Mouse (Mus musculus) left cerebral cortex, postnatal 4 days (tissue): ENCODE measurements around the gene Ppcdc. TPM values are rescaled to one million over a fixed set of nuclear protein-coding genes. Genes with fewer than 3 reads are reported as not detected.

Source experiments
- DNase-seq: peaks from one replicate; pipeline ENCODE4 v3.0.0-alpha.2; 2022
- intact Hi-C: fragments of 180-260 bp; cut with DNase I; formaldehyde crosslinking; loops from one replicate; pipeline ENCODE4 v1.15.1; 2025
- total RNA-seq, 2 experiments: library from RNA; stranded (reverse); gene quantifications; 2 replicates each; pipeline ENCODE4 v1.2.3; 2021

The Ppcdc gene
- total RNA-seq, 2 experiments from 2014 or later, result 12.9 to 14.6 TPM

- no peak for DNase-seq
- intact Hi-C loops, result no loop called here
Observed at GRCm38 (mm10) chr9:57384621-57385020, 55.3 kb downstream of the Ppcdc start.

DNA sequence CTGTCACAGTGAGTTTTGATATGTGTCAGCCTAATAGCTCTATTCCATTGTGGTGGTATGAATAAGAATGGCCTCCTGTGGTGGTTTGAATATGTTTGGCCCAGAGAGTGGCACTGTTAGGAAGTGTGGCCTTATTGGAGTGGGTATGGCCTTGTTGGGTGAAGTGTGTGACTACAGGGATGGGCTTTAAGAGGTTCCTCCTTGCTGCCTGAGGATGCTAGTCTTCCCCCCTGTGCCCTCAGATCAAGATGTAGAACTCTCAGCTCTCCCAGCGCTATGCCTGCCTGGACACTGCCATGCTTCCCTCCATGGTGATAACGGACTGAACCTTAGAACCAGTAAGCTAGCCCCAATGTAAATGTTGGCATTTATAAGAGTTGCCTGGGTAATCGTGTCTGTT, 78.9 kb downstream of the Ppcdc start:
- DNase-seq, result no peak
- intact Hi-C loops, result no loop called here

DNA sequence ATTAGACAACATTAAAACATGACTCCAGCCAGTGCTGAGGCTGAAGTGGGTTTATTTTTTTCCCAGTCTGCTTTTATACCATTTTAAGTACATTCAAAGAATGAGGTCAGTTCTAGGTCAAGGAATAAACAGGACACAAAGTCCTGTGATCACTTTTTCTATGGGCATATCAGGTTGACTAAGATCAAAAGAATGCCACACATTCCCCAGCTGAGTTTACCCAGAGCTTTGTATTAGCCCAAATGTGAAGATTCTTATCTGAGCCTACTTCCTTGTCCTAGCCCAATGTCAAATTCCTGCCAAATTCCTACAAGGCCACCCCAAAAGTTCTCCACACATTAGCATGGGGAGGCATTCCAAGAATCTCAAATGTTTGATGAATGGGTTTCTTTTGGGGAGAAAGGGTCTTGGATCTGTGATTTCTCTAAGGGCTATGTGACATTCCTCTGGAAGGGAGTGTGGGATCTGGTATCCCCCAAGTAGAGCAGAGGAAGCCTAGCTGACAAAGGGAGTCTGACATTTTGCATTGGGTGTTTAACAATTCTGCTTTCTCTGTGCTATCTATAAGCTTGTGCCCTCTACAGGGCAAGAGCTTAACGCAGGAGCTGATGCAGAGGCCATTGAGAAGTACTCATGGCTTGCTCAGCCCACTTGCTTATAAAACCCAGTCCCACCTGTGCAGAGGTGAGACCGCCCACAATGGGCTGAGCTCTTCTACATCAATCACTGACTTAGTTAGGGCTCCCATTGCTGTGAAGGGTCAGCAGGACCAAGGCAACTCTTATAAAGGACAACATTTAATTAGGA, 85.3 kb downstream of the Ppcdc start:
- DNase-seq, result no peak
- intact Hi-C loops, result no loop called here

- intact Hi-C loops, result no loop called here
- no peak for DNase-seq
Observed at GRCm38 (mm10) chr9:57351277-57351676, 88.6 kb downstream of the Ppcdc start.

DNA sequence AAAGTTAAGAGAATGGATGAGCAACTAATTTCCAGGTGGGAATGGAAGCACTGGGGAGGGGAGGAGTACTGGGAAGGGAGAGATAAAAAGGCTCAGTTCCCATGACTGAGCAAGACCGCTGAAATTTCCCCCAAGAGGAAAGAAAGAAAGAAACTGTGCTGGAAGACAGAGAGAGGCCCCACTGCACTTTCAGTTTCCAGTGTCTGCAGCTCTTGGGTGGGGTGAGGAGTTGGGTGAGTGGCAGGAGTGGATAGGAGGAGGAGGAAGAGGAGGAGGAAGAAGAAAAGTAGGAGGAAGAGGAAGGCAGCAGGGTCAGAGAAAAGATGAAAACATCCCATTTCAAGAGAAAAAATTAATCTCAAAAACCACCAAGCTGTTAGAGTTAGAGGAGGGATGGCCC, 94.0 kb downstream of the Ppcdc start:
- intact Hi-C loops, result no loop called here
- no peak for DNase-seq

GRCm38 (mm10) chr9:57343752-57344151, 96.2 kb downstream of the Ppcdc start:
- no peak for DNase-seq
- intact Hi-C loops, result no loop called here

- intact Hi-C loops, result no loop called here
- DNase-seq, result no peak
Observed at GRCm38 (mm10) chr9:57342906-57343474, 96.9 kb downstream of the Ppcdc start.

DNA sequence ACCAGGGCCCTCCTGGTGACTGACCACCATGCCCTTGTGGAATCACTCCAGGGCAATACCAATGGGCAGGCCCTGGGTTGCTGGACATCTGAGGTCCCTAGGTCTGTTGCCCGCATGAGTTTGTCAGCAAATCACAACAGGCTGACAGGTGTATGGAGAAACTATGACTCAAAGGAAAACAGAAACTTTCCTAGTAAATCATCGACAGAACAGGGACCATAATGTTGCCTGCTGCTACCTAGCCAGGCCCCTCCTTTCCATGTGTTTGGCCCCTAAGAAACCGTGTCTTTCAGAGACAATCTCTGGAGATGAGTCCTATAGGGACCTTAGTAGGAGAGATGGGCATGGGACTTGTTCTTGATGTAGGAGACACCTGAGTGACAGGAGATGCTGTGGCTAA, 97.7 kb downstream of the Ppcdc start:
- DNase-seq, result no peak
- intact Hi-C loops, result no loop called here

GRCm38 (mm10) chr9:57340361-57340760, 99.6 kb downstream of the Ppcdc start:
- DNase-seq, result no peak
- intact Hi-C loops, result no loop called here

DNA sequence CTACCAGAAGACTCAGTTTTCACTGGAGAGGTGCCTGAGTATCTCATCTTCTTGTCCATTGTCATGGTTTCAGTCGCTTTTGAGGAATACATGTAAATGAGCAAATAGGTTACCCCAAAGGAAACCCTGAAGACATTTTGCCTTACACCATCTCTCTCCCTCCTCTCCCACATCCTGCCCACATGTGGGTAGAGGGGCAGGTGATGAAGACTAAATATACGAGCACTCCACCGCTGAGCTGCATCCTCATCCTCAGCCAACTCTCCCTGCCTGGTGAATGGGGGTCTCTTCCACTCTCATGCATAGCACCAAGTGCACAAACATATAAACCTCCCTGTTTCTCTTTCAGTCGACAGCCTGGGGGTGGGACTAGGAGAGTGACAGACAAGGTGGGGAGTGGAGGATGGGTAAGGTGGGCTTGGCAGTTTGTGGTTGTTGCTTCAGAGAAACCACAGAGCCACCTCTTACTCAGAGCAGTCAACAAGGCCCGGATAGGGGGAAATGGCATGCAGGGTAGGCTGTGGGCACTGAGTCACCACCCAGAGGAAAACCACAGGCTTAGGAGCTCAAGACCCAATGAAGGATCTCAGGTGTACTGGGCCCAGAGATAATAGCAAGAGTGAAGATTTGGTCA, 100.2 kb downstream of the Ppcdc start:
- intact Hi-C loops, result no loop called here
- DNase-seq, result no peak

DNA sequence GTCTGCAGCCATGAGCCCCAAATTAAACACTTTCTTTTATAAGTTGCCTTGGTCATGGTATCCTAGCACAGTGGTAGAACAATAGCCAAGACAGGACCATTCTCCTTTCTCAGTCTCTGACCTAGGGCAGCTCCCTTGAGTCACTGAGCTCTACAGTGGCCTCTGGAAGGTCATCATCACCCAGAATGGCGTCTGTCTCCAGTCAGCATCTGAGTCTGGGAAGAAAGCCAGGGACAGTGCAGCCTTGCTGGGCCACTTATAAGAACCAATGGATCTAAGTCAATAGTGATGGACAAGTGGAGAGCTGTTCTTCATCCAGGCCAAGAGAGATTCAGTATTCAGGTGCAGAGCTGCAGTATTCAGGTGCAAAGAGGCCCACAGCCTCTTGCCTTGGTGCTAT, 101.2 kb downstream of the Ppcdc start:
- intact Hi-C loops, result no loop called here
- DNase-seq, result no peak

Other genes starting within 250 kb of the Ppcdc start
- gene Trcg1, start 203.6 kb downstream of the Ppcdc start, total RNA-seq, result not detected
- 10 to 100 TPM; 10.3 to 11.3 TPM for gene 1700017B05Rik, start 177.5 kb downstream of the Ppcdc start, total RNA-seq
- 100 to 1,000 TPM; 251 to 281 TPM for gene Scamp5, start 27.9 kb upstream of the Ppcdc start, total RNA-seq
- 10 to 100 TPM; 19.3 to 22.2 TPM for gene Rpp25, start 63.9 kb upstream of the Ppcdc start, total RNA-seq
- 100 to 1,000 TPM; 405 to 408 TPM for gene Cox5a, start 81.2 kb upstream of the Ppcdc start, total RNA-seq
- 10 to 100 TPM; 25.2 to 26.0 TPM for gene Fam219b, start 97.4 kb upstream of the Ppcdc start, total RNA-seq
- 10 to 100 TPM; 60.3 to 62.1 TPM for gene Mpi, start 112.6 kb upstream of the Ppcdc start, total RNA-seq
- gene Scamp2, start 120.8 kb upstream of the Ppcdc start, total RNA-seq, result 10 to 100 TPM; 29.7 to 31.0 TPM
- gene Ulk3, start 149.3 kb upstream of the Ppcdc start, total RNA-seq, result 10 to 100 TPM; 35.2 to 38.9 TPM
- gene Cplx3, start 166.2 kb upstream of the Ppcdc start, total RNA-seq, result 1 to 10 TPM; 5.6 to 7.6 TPM
- gene Lman1l, start 180.7 kb upstream of the Ppcdc start, total RNA-seq, result under 1 TPM in 1 of 2 experiments, not detected in 1; 0.22 TPM
- 100 to 1,000 TPM; 133 to 137 TPM for gene Csk, start 213.5 kb upstream of the Ppcdc start, total RNA-seq
- not detected for gene Cyp1a2, start 243.6 kb upstream of the Ppcdc start, total RNA-seq
- 1 to 10 TPM in 1 of 2 experiments, under 1 TPM in 1; 0.95 to 1.1 TPM for gene Cyp1a1, start 247.8 kb upstream of the Ppcdc start, total RNA-seq